ENCODE assay signal across 20 mouse cellular contexts in genomic region chr12:119157686-119158085, GRCm38 (mm10).
DNase-seq lines count a peak whose midpoint lies in the region; ATAC-seq and TF ChIP-seq lines count a peak whose summit lies in the region.
"Had no signal": no experiment of that assay in that cellular context is flagged by ENCODE, and none has a peak within 500 bp of the region (broad histone marks: within the 10 kb centered on the region; RNA-seq: fewer than 3 reads in every experiment).

No protein-coding gene starts in this region.

- H3K79me2 ChIP-seq in MEL (ENCODE audit: control insufficient read depth, insufficient read depth, low read length, poor library complexity), result no peaks in the 10 kb centered on the region

- TF ChIP-seq CTCF in MEL (IDR thresholded peaks at IDR 0.05 in 2 of 3, conservative IDR thresholded peaks at IDR 0.05 in 1 of 3; ENCODE audit: control insufficient read depth in 1 of 3, insufficient read depth in 1 of 3, low read depth in 2 of 3, low read length in 3 of 3, poor library complexity in 1 of 3, severe bottlenecking in 1 of 3), result no peak

- no peak overlapping the region for H3K27ac ChIP-seq in MEL (ENCODE audit: control insufficient read depth, low read depth, low read length)
- H3K27ac ChIP-seq: embryonic facial prominence, embryonic 12.5 days; forebrain, embryonic 15.5 days; heart, embryonic 10.5 days; hindbrain, embryonic 13.5 days; hindbrain, postnatal 0 days had no signal

- TF ChIP-seq POLR2A in MEL (IDR thresholded peaks at IDR 0.05; ENCODE audit: control insufficient read depth in 1 of 2, insufficient read depth in 1 of 2, low read depth in 1 of 2, low read length in 2 of 2, poor library complexity in 1 of 2), result no peak

- no peaks in the 10 kb centered on the region for H3K9me3 ChIP-seq in MEL (replicated peaks; ENCODE audit: insufficient read depth, low read length)
- H3K9me3 ChIP-seq: embryonic facial prominence, embryonic 12.5 days; forebrain, embryonic 15.5 days; heart, embryonic 10.5 days; hindbrain, embryonic 13.5 days had no signal

- no peaks in the 10 kb centered on the region; a peak in 1 of 4 replicates for H3K27me3 ChIP-seq in MEL (ENCODE audit: control insufficient read depth in 1 of 2, insufficient read depth in 2 of 2, low read length in 2 of 2)
- H3K27me3 ChIP-seq: embryonic facial prominence, embryonic 12.5 days; forebrain, embryonic 15.5 days; hindbrain, embryonic 13.5 days; Patski had no signal

- TF ChIP-seq RAD21 in MEL (IDR thresholded peaks at IDR 0.05; ENCODE audit: low read depth, low read length), result no peak

- no peaks in the 10 kb centered on the region for H3K4me1 ChIP-seq in MEL (ENCODE audit: control insufficient read depth in 1 of 2, insufficient read depth in 2 of 2, low read length in 2 of 2)
- H3K4me1 ChIP-seq: embryonic facial prominence, embryonic 12.5 days; forebrain, embryonic 15.5 days; heart, embryonic 10.5 days; hindbrain, embryonic 13.5 days had no signal

- ATAC-seq in megakaryocyte, adult 5-6 weeks (ENCODE audit: poor library complexity, severe bottlenecking), result peak; percentile 84
- ATAC-seq: forebrain, embryonic 15.5 days; hindbrain, postnatal 0 days; Patski had no signal

- TF ChIP-seq EP300 in MEL (IDR thresholded peaks at IDR 0.05; ENCODE audit: low read depth in 1 of 2, low read length in 2 of 2), result no peak

- no peak overlapping the region for H3K9ac ChIP-seq in MEL (ENCODE audit: control insufficient read depth, low read depth, low read length, poor library complexity, severe bottlenecking)
- H3K9ac ChIP-seq: embryonic facial prominence, embryonic 12.5 days; forebrain, embryonic 15.5 days; hindbrain, embryonic 13.5 days had no signal

- H3K36me3 ChIP-seq in MEL (ENCODE audit: control insufficient read depth in 1 of 2, insufficient read depth in 2 of 2, low read length in 2 of 2), result no peaks in the 10 kb centered on the region

- DNase-seq in lung, postnatal 36 days, result peak; percentile 13
- no peak for DNase-seq in lung, postnatal 4 days
- peak; percentile 3 for DNase-seq in MEL (ENCODE audit: low read depth, low spot score)
- DNase-seq in left cerebral cortex, postnatal 14 days (ENCODE audit: low spot score in 2 of 2), result no peak
- no peak for DNase-seq in B cell, adult 2 months
- DNase-seq: adrenal gland, postnatal 14 days; cerebellum, adult 11-12 months; cerebellum, adult 9-10 months; embryo, embryonic 11 days; gastrocnemius, postnatal 36 days; heart, adult 18-20 months; heart, postnatal 10 days; heart, postnatal 4 days had no signal

- intact Hi-C loops in left cerebral cortex, postnatal 14 days (cut with DNase I), result no loop called here

- H3K4me3 ChIP-seq in MEL (ENCODE audit: control insufficient read depth in 1 of 2, insufficient read depth in 1 of 2, low read depth in 2 of 2, low read length in 2 of 2), result peak overlapping the region in 1 of 2 experiments; percentile 79; a peak in 2 of 4 replicates
- H3K4me3 ChIP-seq: embryonic facial prominence, embryonic 12.5 days; forebrain, embryonic 15.5 days; heart, embryonic 10.5 days; hindbrain, embryonic 13.5 days had no signal

TF ChIP-seq in MEL, 35 proteins besides CTCF, POLR2A, EP300 and RAD21:
- no peak for TF ChIP-seq ELF1 (IDR thresholded peaks at IDR 0.05; ENCODE audit: low read depth, low read length)
- TF ChIP-seq GATA1 (IDR thresholded peaks at IDR 0.05; ENCODE audit: low read depth, low read length), result no peak

Comparison
In these comparisons a context has a peak if more than half of its experiments do, and no peak if none do; other contexts are left out.
1. DNase-seq: peak in lung, postnatal 36 days (single experiment) and MEL (single experiment); none in lung, postnatal 4 days (0 of 2), left cerebral cortex, postnatal 14 days (0 of 2) and B cell, adult 2 months (0 of 2).